Mouse (Mus musculus) telencephalon, adult 2 months (tissue): ENCODE measurements at regions not wholly inside any gene's neighbourhood (a gene's known extent, or its start where the extent isn't known, plus 50 kb on each side); places are given as distances from the start of the nearest gene placed in this dataset.
A peak's percentile ranks its signal among the peaks of the same experiment; 100 is the strongest.

ENCODE experiments used
- DNase-seq: peaks from one replicate; pipeline ENCODE4 v3.0.0-alpha.2; 2011; ENCODE audit warnings: low read depth, low spot score

- no peak for DNase-seq
Observed at GRCm38 (mm10) chr9:41379283-41379682, 217.8 kb upstream of the Ubash3b start.

GRCm38 (mm10) chr9:41378627-41379231, 217.2 kb upstream of the Ubash3b start:
- DNase-seq = no peak

GRCm38 (mm10) chr9:41377701-41378626, 216.5 kb upstream of the Ubash3b start:
- no peak for DNase-seq

- DNase-seq = no peak
Observed at GRCm38 (mm10) chr9:41376948-41377700, 215.6 kb upstream of the Ubash3b start.

- peak; percentile 89 for DNase-seq
Observed at GRCm38 (mm10) chr9:41375984-41376651, 214.6 kb upstream of the Ubash3b start.

GRCm38 (mm10) chr9:41374591-41375481, 213.3 kb upstream of the Ubash3b start:
- no peak for DNase-seq

- no peak for DNase-seq
Observed at GRCm38 (mm10) chr9:41366405-41366804, 204.9 kb upstream of the Ubash3b start.

- DNase-seq = no peak
Observed at GRCm38 (mm10) chr9:41365251-41365650, 203.8 kb upstream of the Ubash3b start.

GRCm38 (mm10) chr9:41364442-41365250, 203.1 kb upstream of the Ubash3b start:
- DNase-seq = no peak

GRCm38 (mm10) chr9:41360356-41360755, 198.9 kb upstream of the Ubash3b start:
- DNase-seq = no peak

GRCm38 (mm10) chr9:41359286-41359685, 197.8 kb upstream of the Ubash3b start:
- DNase-seq = no peak

GRCm38 (mm10) chr9:41345338-41345737, 183.8 kb upstream of the Ubash3b start:
- peak; percentile 83 for DNase-seq

- DNase-seq = no peak
Observed at GRCm38 (mm10) chr9:41337375-41337774, 175.9 kb upstream of the Ubash3b start.

- DNase-seq = no peak
Observed at GRCm38 (mm10) chr9:41336801-41337200, 175.3 kb upstream of the Ubash3b start.

- no peak for DNase-seq
Observed at GRCm38 (mm10) chr9:41334462-41335241, 173.2 kb upstream of the Ubash3b start.

GRCm38 (mm10) chr9:41333526-41333925, 172.0 kb upstream of the Ubash3b start:
- no peak for DNase-seq

GRCm38 (mm10) chr9:41328959-41329358, 167.5 kb upstream of the Ubash3b start:
- DNase-seq = no peak

- DNase-seq = no peak
Observed at GRCm38 (mm10) chr9:41328480-41328879, 167.0 kb upstream of the Ubash3b start.

- no peak for DNase-seq
Observed at GRCm38 (mm10) chr9:41328056-41328455, 166.6 kb upstream of the Ubash3b start.
